ENCODE assay signal across 8 mouse cellular contexts in the genomic region with DNA sequence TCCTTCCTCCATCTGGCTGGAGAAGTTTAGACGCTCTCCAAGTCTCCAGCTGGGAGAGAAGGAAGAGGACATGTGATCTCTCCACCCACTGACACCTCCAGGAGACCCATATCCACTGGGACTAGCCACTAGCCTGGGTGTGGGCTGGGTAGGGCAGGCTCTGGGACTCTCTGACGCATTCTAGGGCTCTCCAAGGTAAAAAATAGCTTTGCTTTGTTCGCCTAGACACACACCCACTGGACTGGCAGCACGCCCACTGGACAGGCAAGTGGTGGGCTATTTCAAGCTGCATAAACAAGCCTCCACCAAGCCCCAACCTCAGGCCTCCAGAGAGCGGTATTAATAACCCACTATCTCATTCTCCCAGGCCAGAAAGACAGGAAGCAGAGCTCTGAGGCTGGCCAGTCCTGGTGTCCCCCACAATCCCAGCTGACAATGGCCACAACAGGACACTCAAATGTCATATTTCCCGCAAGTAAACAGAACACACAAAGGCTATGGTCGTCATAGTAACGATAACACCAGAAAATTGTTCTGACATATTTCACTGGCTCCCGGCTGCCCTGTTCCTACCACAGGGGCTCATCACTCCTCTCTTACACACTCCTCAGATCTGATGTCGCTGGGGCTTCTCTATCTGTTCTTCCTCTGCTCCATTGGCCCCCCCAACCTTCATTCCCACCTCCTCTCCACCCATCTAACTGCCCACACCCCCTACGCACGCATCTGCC. TPM values are rescaled to one million over a fixed set of nuclear protein-coding genes. Genes with fewer than 3 reads are reported as not detected.
DNase-seq lines count a peak whose midpoint lies in the region; ATAC-seq lines count a peak whose summit lies in the region.

No protein-coding gene starts in this region.

- no peaks in the 10 kb centered on the region for H3K36me3 ChIP-seq in midbrain, embryonic 12.5 days
- no peaks in the 10 kb centered on the region for H3K36me3 ChIP-seq in midbrain, embryonic 10.5 days

- intact Hi-C loops in heart, postnatal 25 days (cut with DNase I) = loop anchor here (10.0 kb wide), 1 partner anchor 603 kb away; no protein-coding TSS in a partner anchor

- 76% methylated on average over 12 of the region's 12 CpGs for WGBS in midbrain, embryonic 12.5 days
- 82% methylated on average over 12 of the region's 12 CpGs for WGBS in midbrain, embryonic 10.5 days

- H3K27me3 ChIP-seq in midbrain, embryonic 12.5 days = no peaks in the 10 kb centered on the region
- H3K27me3 ChIP-seq in midbrain, embryonic 10.5 days (ENCODE audit: low read depth, poor library complexity, severe bottlenecking) = no peaks in the 10 kb centered on the region

- no peaks in the 10 kb centered on the region for H3K9me3 ChIP-seq in midbrain, embryonic 12.5 days
- no peaks in the 10 kb centered on the region for H3K9me3 ChIP-seq in midbrain, embryonic 10.5 days (replicated peaks)

- H3K4me2 ChIP-seq in midbrain, embryonic 12.5 days (replicated peaks) = no peak overlapping the region

- DNase-seq in midbrain, embryonic 10.5 days (ENCODE audit: low spot score) = no peak
- peak; percentile 69 to 84 for DNase-seq in frontal cortex, adult 2 months (ENCODE audit: extremely low spot score in 1 of 2, low spot score in 1 of 2)
- peak; percentile 93 for DNase-seq in heart, postnatal 25 days (ENCODE audit: low spot score)
- peak; percentile 48 to 90 for DNase-seq in left cerebral cortex, adult 8-10 months (ENCODE audit: low spot score in 2 of 2)
- peak; percentile 26 for DNase-seq in mesoderm, embryonic 11.5 days (ENCODE audit: low read depth, low spot score)
- DNase-seq in natural killer cell, adult 2 months (ENCODE audit: low spot score in 2 of 2) = no peak
- DNase-seq in T-cell, adult 2 months (ENCODE audit: low spot score) = no peak

- peak; percentile 31 for ATAC-seq in midbrain, embryonic 12.5 days (ENCODE audit: low FRiP score, low read depth)

- H3K27ac ChIP-seq in midbrain, embryonic 12.5 days (replicated peaks) = no peak overlapping the region
- H3K27ac ChIP-seq in midbrain, embryonic 10.5 days (replicated peaks) = no peak overlapping the region

- no peak overlapping the region for H3K4me3 ChIP-seq in midbrain, embryonic 12.5 days
- H3K4me3 ChIP-seq in midbrain, embryonic 10.5 days = no peak overlapping the region

- H3K4me1 ChIP-seq in midbrain, embryonic 12.5 days = no peaks in the 10 kb centered on the region
- no peaks in the 10 kb centered on the region for H3K4me1 ChIP-seq in midbrain, embryonic 10.5 days

- no peak overlapping the region for H3K9ac ChIP-seq in midbrain, embryonic 12.5 days (replicated peaks)

RNA-seq across cellular contexts. Expression of a gene that starts 14.3 kb away (rescaled TPM):
- 0.18 TPM in 1 of 2 replicates, not detected in the other for polyA plus RNA-seq in midbrain, embryonic 12.5 days (2016; fragmentation: Nextera tagmentation; extraction: Ambion mirVana)
- polyA plus RNA-seq in midbrain, embryonic 10.5 days (2016; fragmentation: Nextera tagmentation; extraction: Ambion mirVana) = 0.25 and 0.35 TPM in 2 replicates
- polyA plus RNA-seq in frontal cortex, adult 2 months (2012; rRNA removed) = 0.46 and 0.61 TPM in 2 replicates
- 1 to 10 TPM; 2.8 to 2.9 TPM for total RNA-seq in heart, postnatal 25 days (2021)
- total RNA-seq in left cerebral cortex, adult 8-10 months (2022) = under 1 TPM in 3 of 4 experiments, not detected in 1; 0.23 to 0.49 (median 0.44) TPM

RNA-seq across cellular contexts. Expression of a gene that starts 57.2 kb away (rescaled TPM):
- polyA plus RNA-seq in midbrain, embryonic 12.5 days (2016; fragmentation: Nextera tagmentation; extraction: Ambion mirVana) = not detected in 2 replicates
- not detected in 2 replicates for polyA plus RNA-seq in midbrain, embryonic 10.5 days (2016; fragmentation: Nextera tagmentation; extraction: Ambion mirVana)
- polyA plus RNA-seq in frontal cortex, adult 2 months (2012; rRNA removed) = 0.12 and 0.25 TPM in 2 replicates
- total RNA-seq in heart, postnatal 25 days (2021) = 100 to 1,000 TPM; 115 to 120 TPM
- total RNA-seq in left cerebral cortex, adult 8-10 months (2022) = under 1 TPM in 2 of 4 experiments, not detected in 2; 0.32 to 0.33 TPM

Comparison
In these comparisons a context has a peak if more than half of its experiments do, and no peak if none do; other contexts are left out.
1. DNase-seq: peak in frontal cortex, adult 2 months (2 of 2), heart, postnatal 25 days (single experiment), left cerebral cortex, adult 8-10 months (2 of 2) and mesoderm, embryonic 11.5 days (single experiment); none in midbrain, embryonic 10.5 days (single experiment), natural killer cell, adult 2 months (0 of 2) and T-cell, adult 2 months (single experiment).